Mouse (Mus musculus) CH12.LX (cell line): Measurements from ENCODE around the gene Tex14. TPM values are rescaled to one million over a fixed set of nuclear protein-coding genes. Genes with fewer than 3 reads are reported as not detected.

Experiments
- DNase-seq: peaks from one replicate; pipeline ENCODE4 v3.0.0-alpha.2; 2013; ENCODE audit errors: extremely low read depth
- H3K27ac ChIP-seq: 2 replicates; pipeline ENCODE4 v1.5.1; 2012; ENCODE audit warnings: low read depth, mild to moderate bottlenecking, control low read depth, moderate library complexity; ENCODE audit not compliant: insufficient read depth
- H3K27me3 ChIP-seq: replicated peaks from 2 replicates; pipeline ENCODE3; 2012; ENCODE audit warnings: inconsistent platforms
- H3K36me3 ChIP-seq, 2 experiments: replicated peaks in 1 of 2; 2 replicates each; pipeline versions ENCODE3 to v1.6.1; 2012; ENCODE audit warnings: inconsistent platforms in 1 of 2, low read length in 1 of 2, mild to moderate bottlenecking in 1 of 2, mixed read lengths in 1 of 2, moderate library complexity in 1 of 2; ENCODE audit not compliant: control insufficient read depth in 1 of 2, insufficient read depth in 1 of 2
- H3K4me1 ChIP-seq, 2 experiments: 2 replicates each; pipeline ENCODE4 v1.6.1; 2012; ENCODE audit warnings: inconsistent platforms in 1 of 2, moderate library complexity in 1 of 2; ENCODE audit not compliant: insufficient read depth in 2 of 2, control insufficient read depth in 1 of 2
- H3K4me2 ChIP-seq: 2 replicates; pipeline ENCODE4 v1.6.1; 2012; ENCODE audit warnings: low read depth, mild to moderate bottlenecking, control low read depth; ENCODE audit not compliant: poor library complexity, insufficient read depth, severe bottlenecking
- H3K4me3 ChIP-seq, 3 experiments: fragments of 150-350 bp in 1 of 3; sonication (generic) in 1 of 3; replicated peaks in 1 of 3; 2 replicates each; pipeline versions ENCODE3 to v1.5.1; 2011 to 2012; ENCODE audit warnings: low read depth in 2 of 3, low read length in 2 of 3, mild to moderate bottlenecking in 2 of 3, moderate library complexity in 2 of 3, control low read depth in 1 of 3, improper control_type of control experiment in 1 of 3, inconsistent platforms in 1 of 3, mixed read lengths in 1 of 3; ENCODE audit not compliant: poor library complexity in 1 of 3
- H3K79me2 ChIP-seq: replicated peaks from 2 replicates; pipeline ENCODE4 v1.6.1; 2012; ENCODE audit warnings: mild to moderate bottlenecking, moderate library complexity; ENCODE audit not compliant: control insufficient read depth, poor library complexity, insufficient read depth, severe bottlenecking; ENCODE audit errors: extremely low read depth
- H3K9ac ChIP-seq: 2 replicates; pipeline ENCODE4 v1.6.1; 2012; ENCODE audit warnings: low read depth, mild to moderate bottlenecking, control low read depth, moderate library complexity; ENCODE audit not compliant: insufficient read depth
- H3K9me3 ChIP-seq: replicated peaks from 2 replicates; pipeline ENCODE3; 2012; ENCODE audit warnings: low read length, inconsistent platforms, mixed read lengths
- CHD1 ChIP-seq: IDR thresholded peaks from 2 replicates; pipeline ENCODE4 v1.6.1; 2012; ENCODE audit warnings: low read depth, low read length, improper control_type of control experiment, inconsistent platforms
- CTCF ChIP-seq, 2 experiments: IDR thresholded peaks in 1 of 2; conservative IDR thresholded peaks in 1 of 2; 2 replicates each; pipeline ENCODE4 v1.5.1; 2011 to 2012; ENCODE audit warnings: low read depth in 2 of 2, low read length in 2 of 2, improper control_type of control experiment in 1 of 2, inconsistent platforms in 1 of 2, mild to moderate bottlenecking in 1 of 2, moderate library complexity in 1 of 2
- GABPA ChIP-seq: IDR thresholded peaks from 2 replicates; pipeline ENCODE4 v1.6.1; 2012; ENCODE audit warnings: low read depth, low read length, improper control_type of control experiment, inconsistent platforms; ENCODE audit not compliant: insufficient replicate concordance
- IRF4 ChIP-seq: IDR thresholded peaks from 2 replicates; pipeline ENCODE4 v1.6.1; 2014; ENCODE audit warnings: low read depth, mild to moderate bottlenecking, inconsistent platforms, low read length, improper control_type of control experiment
- JUN ChIP-seq: IDR thresholded peaks from 2 replicates; pipeline ENCODE4 v1.6.1; 2011; ENCODE audit warnings: low read depth, mild to moderate bottlenecking, low read length, improper control_type of control experiment, moderate library complexity; ENCODE audit not compliant: insufficient read depth
- JUND ChIP-seq: conservative IDR thresholded peaks from 2 replicates; pipeline ENCODE4 v1.6.1; 2011; ENCODE audit warnings: low read depth, low read length, improper control_type of control experiment
- MAFK ChIP-seq: IDR thresholded peaks from 2 replicates; pipeline ENCODE4 v1.6.1; 2011; ENCODE audit warnings: low read length, improper control_type of control experiment; ENCODE audit not compliant: insufficient replicate concordance
- MEF2A ChIP-seq: IDR thresholded peaks from 2 replicates; pipeline ENCODE4 v1.6.1; 2014; ENCODE audit warnings: low read depth, mild to moderate bottlenecking, inconsistent platforms, low read length, improper control_type of control experiment, borderline replicate concordance
- MXI1 ChIP-seq: IDR thresholded peaks from 2 replicates; pipeline ENCODE4 v1.6.1; 2011; ENCODE audit warnings: mild to moderate bottlenecking, low read depth, low read length, improper control_type of control experiment
- MYC ChIP-seq: IDR thresholded peaks from 2 replicates; pipeline ENCODE4 v1.6.1; 2011; ENCODE audit warnings: low read depth, mild to moderate bottlenecking, improper control_type of control experiment, low read length
- NRF1 ChIP-seq: IDR thresholded peaks from 2 replicates; pipeline ENCODE4 v1.6.1; 2014; ENCODE audit warnings: low read depth, mild to moderate bottlenecking, inconsistent platforms, low read length, improper control_type of control experiment, moderate library complexity
- PAX5 ChIP-seq: IDR thresholded peaks from 2 replicates; pipeline ENCODE4 v1.6.1; 2012; ENCODE audit warnings: low read length, inconsistent platforms, mixed read lengths
- POLR2A ChIP-seq: IDR thresholded peaks from 2 replicates; pipeline ENCODE4 v1.6.1; 2011; ENCODE audit warnings: low read depth, mild to moderate bottlenecking, improper control_type of control experiment, low read length
- POLR2AphosphoS2 ChIP-seq: IDR thresholded peaks from 2 replicates; pipeline ENCODE4 v1.6.1; 2011; ENCODE audit warnings: low read depth, low read length, improper control_type of control experiment
- SMC3 ChIP-seq: IDR thresholded peaks from 2 replicates; pipeline ENCODE4 v1.6.1; 2011; ENCODE audit warnings: low read depth, low read length, improper control_type of control experiment
- TBP ChIP-seq: conservative IDR thresholded peaks from 2 replicates; pipeline ENCODE4 v1.6.1; 2011; ENCODE audit warnings: low read depth, low read length, improper control_type of control experiment
- TCF12 ChIP-seq: IDR thresholded peaks from 2 replicates; pipeline ENCODE4 v1.6.1; 2014; ENCODE audit warnings: low read depth, mild to moderate bottlenecking, inconsistent platforms, low read length, improper control_type of control experiment
- UBTF ChIP-seq: IDR thresholded peaks from 2 replicates; pipeline ENCODE4 v1.6.1; 2012; ENCODE audit warnings: low read depth, mild to moderate bottlenecking, inconsistent platforms, low read length, improper control_type of control experiment, moderate library complexity
- USF1 ChIP-seq: IDR thresholded peaks from 2 replicates; pipeline ENCODE4 v1.6.1; 2014; ENCODE audit warnings: low read depth, mild to moderate bottlenecking, inconsistent platforms, low read length, improper control_type of control experiment
- USF2 ChIP-seq: conservative IDR thresholded peaks from 2 replicates; pipeline ENCODE4 v1.6.1; 2011; ENCODE audit warnings: low read depth, low read length, improper control_type of control experiment
- ZNF384 ChIP-seq: IDR thresholded peaks from 2 replicates; pipeline ENCODE4 v1.6.1; 2012; ENCODE audit warnings: low read depth, low read length, improper control_type of control experiment, inconsistent platforms
- dilution Hi-C: fragments of 300-500 bp; cut with MboI; formaldehyde crosslinking; loops from 2 replicates; pipeline ENCODE4 v1.14.3; 2020; ENCODE audit warnings: low sequenced_read_pairs; ENCODE audit not compliant: extremely low pct_unique_long_range_greater_than_20kb, extremely low pct_ligation_motif_present
- in situ Hi-C: fragments of 300-500 bp; cut with MboI; formaldehyde crosslinking; loops from 3 replicates; pipeline ENCODE4 v1.14.3; 2019; ENCODE audit warnings: low sequenced_read_pairs, low pct_ligation_motif_present, low pct_unique_long_range_greater_than_20kb, mixed read lengths
- polyA plus RNA-seq: library from polyadenylated mRNA; unstranded; fragments of >175 nt; gene quantifications from 2 replicates; pipeline ENCODE4 v1.2.1, GENCODE M21; 2012; ENCODE audit warnings: low read depth; ENCODE audit not compliant: insufficient read length
- total RNA-seq, 2 experiments: library from RNA; depleted of rRNA; stranded (reverse); fragments of 300-350 nt in 1 of 2; fragments of >200 nt in 1 of 2; gene quantifications; 2 replicates each; pipeline ENCODE4 v1.2.3; 2012 to 2014

The Tex14 gene
- total and polyA plus RNA-seq, 3 experiments, result 1.3 to 2.1 (median 1.4) TPM

GRCm38 (mm10) chr11:87597061-87597460 lies 192.2 kb downstream of the Tex14 start:
- peaks cover 45 to 54% of the 10 kb centered on the region in 2 experiments for H3K36me3 ChIP-seq
- H3K4me1 ChIP-seq, result peaks cover 25 to 62% of the 10 kb centered on the region in 2 experiments
- dilution Hi-C loops, result no loop called here
- H3K9ac ChIP-seq, result no peak overlapping the region
- H3K27ac ChIP-seq, result no peak overlapping the region
- peaks cover 12% of the 10 kb centered on the region for H3K79me2 ChIP-seq
- no peak overlapping the region for H3K4me2 ChIP-seq
- no peak for TF ChIP-seq USF2
- TF ChIP-seq SMC3, result no peak
- no peak for TF ChIP-seq GABPA
- TF ChIP-seq IRF4, result no peak
- no peak for TF ChIP-seq NRF1
- no peak for TF ChIP-seq MYC
- no peak for TF ChIP-seq USF1
- TF ChIP-seq JUN, result no peak
- no peak for TF ChIP-seq MAFK
- TF ChIP-seq ZNF384, result no peak
- TF ChIP-seq, all 38 proteins: peak for 0
- in situ Hi-C loops, result no loop called here
- no peak for DNase-seq
- no peaks in the 10 kb centered on the region for H3K9me3 ChIP-seq
- no peaks in the 10 kb centered on the region for H3K27me3 ChIP-seq
- no peak overlapping the region for H3K4me3 ChIP-seq

DNA sequence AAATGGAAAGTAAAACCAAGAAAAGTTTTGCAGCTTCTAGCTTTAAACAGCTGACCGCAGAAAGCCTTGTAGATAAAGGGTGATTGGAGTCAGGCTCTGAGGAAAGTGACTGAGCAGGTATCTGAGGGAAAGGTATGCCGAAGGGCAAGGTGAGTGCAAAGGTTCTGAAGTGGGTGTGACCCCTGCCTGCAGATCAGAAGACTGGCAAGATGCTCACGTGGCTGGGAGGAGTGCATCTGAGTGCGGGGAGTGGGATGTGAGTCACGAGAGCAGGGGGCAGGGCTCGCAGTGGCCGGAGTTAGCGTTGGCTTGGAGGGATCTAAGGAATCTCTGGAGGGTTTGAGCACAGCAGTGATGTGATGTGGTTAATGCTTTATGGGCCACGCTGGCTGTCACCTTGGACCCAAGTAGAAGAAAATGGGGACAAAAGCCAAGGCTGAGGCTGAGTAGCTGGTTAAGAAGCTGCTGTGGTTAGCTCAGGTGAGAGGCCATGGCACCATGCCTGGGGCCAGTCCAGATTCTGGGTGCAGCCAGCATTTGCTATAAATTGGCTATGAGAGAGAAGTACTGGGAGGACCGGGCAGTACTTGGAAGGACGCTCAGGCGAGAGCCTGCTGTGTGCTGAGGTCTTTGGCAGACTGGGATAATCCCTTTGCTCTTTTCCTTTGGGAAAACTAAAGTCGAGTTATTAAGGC lies 194.7 kb downstream of the Tex14 start:
- Histone ChIP-seq H3K4me2 (no peak overlapping the region), H3K27ac (no peak overlapping the region), H3K9ac (no peak overlapping the region), H3K4me1 (peaks cover 18 to 71% of the 10 kb centered on the region in 2 experiments), H3K27me3 (no peaks in the 10 kb centered on the region)
- dilution Hi-C loops (no loop called here), in situ Hi-C loops (no loop called here)
- DNase-seq, result no peak
- TF ChIP-seq USF2, result no peak
- no peak for TF ChIP-seq GABPA
- no peak for TF ChIP-seq JUN
- TF ChIP-seq MEF2A, result no peak
- no peak for TF ChIP-seq MYC
- TF ChIP-seq JUND, result no peak
- TF ChIP-seq POLR2AphosphoS2, result no peak
- no peak for TF ChIP-seq CHD1
- no peak for TF ChIP-seq UBTF
- TF ChIP-seq PAX5, result no peak
- TF ChIP-seq POLR2A, result no peak
- TF ChIP-seq TCF12, result no peak
- no peak for TF ChIP-seq MXI1
- no peak for TF ChIP-seq TBP
- no peak for TF ChIP-seq ZNF384
- TF ChIP-seq CTCF (conservative IDR thresholded peaks at IDR 0.05 in 1 of 2, IDR thresholded peaks at IDR 0.05 in 1 of 2; ENCODE audit: low read depth in 2 of 2, low read length in 2 of 2), result no peak
- TF ChIP-seq, all 38 proteins: peak for 0
- Histone ChIP-seq H3K36me3 (peaks cover 68 to 75% of the 10 kb centered on the region in 2 experiments), H3K4me3 (no peak overlapping the region), H3K79me2 (no peaks in the 10 kb centered on the region; the same call in 1 of the 2 replicates), H3K9me3 (no peaks in the 10 kb centered on the region)
